Mouse (Mus musculus) G1E (cell line): ENCODE measurements at regions not wholly inside any gene's neighbourhood (a gene's known extent, or its start where the extent isn't known, plus 50 kb on each side); places are given as distances from the start of the nearest gene placed in this dataset.
A peak's percentile ranks its signal among the peaks of the same experiment; 100 is the strongest.

Experiments
- ATAC-seq: 2 replicates; pipeline ENCODE4 v1.8.0; 2016; ENCODE audit warnings: mild to moderate bottlenecking; ENCODE audit not compliant: insufficient number of reproducible peaks, poor library complexity, low FRiP score, severe bottlenecking; ENCODE audit errors: extremely low read depth
- DNase-seq: peaks from one replicate; pipeline ENCODE4 v3.0.0; 2012; ENCODE audit warnings: low spot score
- H3K27me3 ChIP-seq: 2 replicates; pipeline ENCODE4 v1.6.1; 2012; ENCODE audit warnings: mild to moderate bottlenecking, low read length, inconsistent platforms; ENCODE audit not compliant: insufficient read depth
- H3K36me3 ChIP-seq: replicated peaks from 2 replicates; pipeline ENCODE3; 2012; ENCODE audit warnings: mild to moderate bottlenecking, inconsistent platforms
- H3K4me1 ChIP-seq: 2 replicates; pipeline ENCODE4 v1.6.1; 2012; ENCODE audit warnings: low read depth, low read length, inconsistent platforms, mixed read lengths; ENCODE audit not compliant: insufficient read depth
- H3K4me3 ChIP-seq: 2 replicates; pipeline ENCODE4 v1.5.1; 2012; ENCODE audit warnings: low read depth, mild to moderate bottlenecking, inconsistent platforms, low read length, moderate library complexity, mixed read lengths
- H3K9me3 ChIP-seq: replicated peaks from 2 replicates; pipeline ENCODE4 v1.6.1; 2012; ENCODE audit warnings: inconsistent platforms
- CTCF ChIP-seq: IDR thresholded peaks from 2 replicates; pipeline ENCODE4 v1.5.1; 2012; ENCODE audit warnings: low read depth, low read length, inconsistent platforms, mixed read lengths
- GATA1 ChIP-seq: IDR thresholded peaks from 2 replicates; pipeline ENCODE4 v1.6.1; 2012; ENCODE audit warnings: borderline replicate concordance, low read length, inconsistent platforms, mixed read lengths
- GATA2 ChIP-seq: IDR thresholded peaks from 2 replicates; pipeline ENCODE4 v1.6.1; 2012; ENCODE audit warnings: low read depth, low read length, inconsistent platforms, borderline replicate concordance
- POLR2AphosphoS5 ChIP-seq: IDR thresholded peaks from 2 replicates; pipeline ENCODE4 v1.6.1; 2012; ENCODE audit warnings: low read depth, low read length, inconsistent platforms; ENCODE audit not compliant: insufficient replicate concordance
- TAL1 ChIP-seq: conservative IDR thresholded peaks from 2 replicates; pipeline ENCODE4 v1.6.1; 2012; ENCODE audit warnings: low read depth, low read length, inconsistent platforms, mixed read lengths

DNA sequence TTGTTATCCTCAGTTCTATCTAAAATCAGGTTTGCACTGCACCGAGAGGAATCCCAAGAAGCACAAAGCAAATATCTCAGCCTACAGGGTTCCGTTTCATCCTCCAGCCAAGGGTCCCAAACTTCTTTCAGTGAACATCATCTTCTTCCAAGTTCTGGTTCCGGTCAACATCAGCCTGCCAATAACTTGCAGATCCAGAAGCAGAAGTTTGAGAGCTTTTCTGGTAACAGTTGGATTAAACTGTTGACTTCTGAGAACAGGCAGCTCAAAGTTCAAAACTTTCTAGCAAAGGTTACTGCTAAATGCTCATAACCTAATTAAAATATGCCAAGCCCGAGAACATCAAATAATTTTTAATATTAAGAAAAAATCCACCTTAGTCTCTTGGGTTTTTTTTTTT, 237.0 kb upstream of the Gm37988 start:
- Histone ChIP-seq H3K27me3 (peaks cover 15% of the 10 kb centered on the region), H3K9me3 (no peaks in the 10 kb centered on the region), H3K4me1 (no peaks in the 10 kb centered on the region; the same call in 1 of the 2 replicates), H3K4me3 (no peak overlapping the region), H3K36me3 (no peaks in the 10 kb centered on the region)
- DNase-seq (no peak), ATAC-seq (no peak)
- TF ChIP-seq POLR2AphosphoS5 (no peak), TAL1 (no peak), GATA2 (no peak), GATA1 (no peak), CTCF (no peak)

GRCm38 (mm10) chr1:4571299-4572202, 236.1 kb upstream of the Gm37988 start:
- ATAC-seq = no peak
- peak overlapping the region; percentile 13; the same call in 1 of the 2 replicates for H3K4me3 ChIP-seq
- no peak for DNase-seq
- no peaks in the 10 kb centered on the region; the same call in 1 of the 2 replicates for H3K4me1 ChIP-seq
- H3K36me3 ChIP-seq = no peaks in the 10 kb centered on the region
- TF ChIP-seq GATA1 (no peak), GATA2 (no peak), CTCF (no peak), TAL1 (no peak), POLR2AphosphoS5 (no peak)
- H3K9me3 ChIP-seq = no peaks in the 10 kb centered on the region
- peaks cover 15% of the 10 kb centered on the region for H3K27me3 ChIP-seq

DNA sequence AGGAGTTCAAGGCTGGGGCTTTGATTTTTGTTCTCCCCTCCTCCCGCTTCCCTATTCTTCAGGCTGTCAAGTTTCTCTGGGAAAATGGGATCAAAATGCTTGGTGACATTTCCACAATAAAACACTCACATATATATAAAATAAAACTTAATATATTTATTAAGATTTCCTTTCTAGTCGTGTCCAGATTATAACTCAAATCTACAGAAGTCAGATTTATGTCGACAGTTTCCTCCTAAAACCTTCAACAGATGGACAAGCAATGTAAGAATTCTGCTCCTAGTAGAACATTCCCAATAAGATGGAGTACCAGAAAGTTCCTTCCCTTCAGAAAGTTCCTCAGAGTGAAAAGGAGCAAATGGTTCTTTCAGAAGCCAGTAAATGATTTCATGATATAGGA, 235.4 kb upstream of the Gm37988 start:
- no peaks in the 10 kb centered on the region for H3K36me3 ChIP-seq
- TF ChIP-seq GATA1 = no peak
- TF ChIP-seq TAL1 = no peak
- TF ChIP-seq POLR2AphosphoS5 = no peak
- no peak for TF ChIP-seq GATA2
- TF ChIP-seq CTCF = no peak
- no peak overlapping the region for H3K4me3 ChIP-seq
- no peaks in the 10 kb centered on the region; the same call in 1 of the 2 replicates for H3K4me1 ChIP-seq
- H3K9me3 ChIP-seq = no peaks in the 10 kb centered on the region
- DNase-seq = no peak
- peaks cover 15% of the 10 kb centered on the region for H3K27me3 ChIP-seq
- ATAC-seq = no peak

GRCm38 (mm10) chr1:4574101-4574500, 233.6 kb upstream of the Gm37988 start:
- H3K4me3 ChIP-seq = no peak overlapping the region
- TF ChIP-seq GATA2 (no peak), POLR2AphosphoS5 (no peak), CTCF (no peak), TAL1 (no peak), GATA1 (no peak)
- H3K36me3 ChIP-seq = no peaks in the 10 kb centered on the region
- no peaks in the 10 kb centered on the region for H3K9me3 ChIP-seq
- DNase-seq (no peak), ATAC-seq (no peak)
- no peaks in the 10 kb centered on the region; the same call in 1 of the 2 replicates for H3K4me1 ChIP-seq
- peaks cover 15% of the 10 kb centered on the region for H3K27me3 ChIP-seq

DNA sequence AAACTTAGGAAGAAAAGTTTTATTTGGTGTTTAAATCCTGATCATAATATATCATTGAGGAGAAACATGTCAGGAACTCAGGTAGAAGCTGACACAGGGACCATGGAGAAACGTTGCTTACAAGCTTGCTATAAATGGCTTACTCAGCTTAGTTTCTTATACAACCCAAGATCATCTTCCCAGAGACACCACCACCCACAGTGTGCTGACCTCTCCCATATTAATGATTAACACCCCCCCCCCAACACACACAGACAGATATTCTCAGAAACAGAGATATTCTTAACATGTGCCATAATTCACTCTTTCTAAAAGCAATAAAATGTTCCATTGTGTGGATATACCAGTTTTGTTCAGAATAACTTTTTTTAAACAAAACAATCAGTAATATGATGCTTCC, 230.7 kb upstream of the Gm37988 start:
- H3K9me3 ChIP-seq = no peaks in the 10 kb centered on the region
- ATAC-seq = no peak
- TF ChIP-seq POLR2AphosphoS5 (no peak), TAL1 (no peak), GATA1 (no peak), CTCF (no peak), GATA2 (no peak)
- H3K36me3 ChIP-seq = no peaks in the 10 kb centered on the region
- peaks cover 7% of the 10 kb centered on the region for H3K27me3 ChIP-seq
- no peaks in the 10 kb centered on the region for H3K4me1 ChIP-seq
- no peak overlapping the region for H3K4me3 ChIP-seq
- DNase-seq = no peak

- no peaks in the 10 kb centered on the region for H3K9me3 ChIP-seq
- no peak for DNase-seq
- no peak overlapping the region for H3K4me3 ChIP-seq
- H3K4me1 ChIP-seq = no peaks in the 10 kb centered on the region
- H3K36me3 ChIP-seq = no peaks in the 10 kb centered on the region
- H3K27me3 ChIP-seq = no peaks in the 10 kb centered on the region
- no peak for ATAC-seq
- TF ChIP-seq TAL1 = no peak
- no peak for TF ChIP-seq GATA1
- TF ChIP-seq CTCF = no peak
- TF ChIP-seq GATA2 = no peak
- TF ChIP-seq POLR2AphosphoS5 = no peak
These were observed 225.2 kb upstream of the Gm37988 start for GRCm38 (mm10) chr1:4582534-4582933.
